Mouse (Mus musculus) heart, embryonic 16.5 days (tissue): ENCODE results near the gene 4632433K11Rik. TPM values are rescaled to one million over a fixed set of nuclear protein-coding genes. Genes with fewer than 3 reads are reported as not detected.
A peak's percentile ranks its signal among the peaks of the same experiment; 100 is the strongest.

ENCODE experiments used
- ATAC-seq: fragments of 200-750 bp; cut with Nextera tagmentation; replicated peaks from 2 replicates; pipeline ENCODE4 v1.8.0; 2017; ENCODE audit warnings: moderate number of reproducible peaks; ENCODE audit not compliant: insufficient read depth, low FRiP score; ENCODE audit errors: extremely low read depth
- H3K27ac ChIP-seq: fragments of 300-500 bp; sonication (generic); 2 replicates; pipeline ENCODE4 v1.5.1; 2014; ENCODE audit warnings: mild to moderate bottlenecking, low read length, control low read depth, moderate library complexity
- H3K27me3 ChIP-seq: fragments of 300-500 bp; sonication (generic); 2 replicates; pipeline ENCODE4 v1.6.1; 2014; ENCODE audit warnings: low read length, mixed read lengths; ENCODE audit not compliant: control insufficient read depth, insufficient read depth
- H3K36me3 ChIP-seq: fragments of 300-500 bp; sonication (generic); 2 replicates; pipeline ENCODE4 v1.6.1; 2014; ENCODE audit not compliant: control insufficient read depth, insufficient read depth
- H3K4me1 ChIP-seq: fragments of 300-500 bp; sonication (generic); 2 replicates; pipeline ENCODE4 v1.6.1; 2014; ENCODE audit warnings: low read length, mixed read lengths; ENCODE audit not compliant: control insufficient read depth, insufficient read depth
- H3K4me2 ChIP-seq: fragments of 300-500 bp; sonication (generic); 2 replicates; pipeline ENCODE4 v1.6.1; 2014; ENCODE audit warnings: low read depth, mild to moderate bottlenecking, control low read depth, low read length
- H3K4me3 ChIP-seq: fragments of 300-500 bp; sonication (generic); 2 replicates; pipeline ENCODE4 v1.5.1; 2014; ENCODE audit warnings: mild to moderate bottlenecking, control low read depth, low read length
- H3K9ac ChIP-seq: fragments of 300-500 bp; sonication (generic); 2 replicates; pipeline ENCODE4 v1.6.1; 2014; ENCODE audit warnings: low read length, control low read depth
- H3K9me3 ChIP-seq: fragments of 300-500 bp; sonication (generic); replicated peaks from 2 replicates; pipeline ENCODE4 v1.6.1; 2016; ENCODE audit warnings: low read length; ENCODE audit not compliant: control insufficient read depth
- WGBS: fragments of 180-500 bp; shearing (Covaris S2); extraction: QIAGEN DNeasy Blood & Tissue Kit; methylation state at CpG from one replicate; pipeline ENCODE4 v1.1.7; 2014; 5-methylcytosine and 5-hydroxymethylcytosine counted together
- polyA plus RNA-seq: library from polyadenylated mRNA; unstranded; fragments of >200 nt; fragmentation: Nextera tagmentation; extraction: Ambion mirVana; gene quantifications from 2 replicates; pipeline ENCODE4 v1.2.1, GENCODE M21; 2015

The 4632433K11Rik gene
- polyA plus RNA-seq: not detected in 2 replicates

- peaks cover 70% of the 10 kb centered on the region for H3K36me3 ChIP-seq
- peaks cover 9% of the 10 kb centered on the region for H3K4me1 ChIP-seq
- peaks cover 33% of the 10 kb centered on the region for H3K9me3 ChIP-seq
- H3K4me3 ChIP-seq: no peak within 1 kb of the TSS
- no peak for ATAC-seq
- H3K4me2 ChIP-seq: no peak within 1 kb of the TSS
- no peak within 1 kb of the TSS for H3K9ac ChIP-seq
- 84% methylated on average over 3 of the region's 3 CpGs for WGBS
- H3K27me3 ChIP-seq: no peaks in the 10 kb centered on the region
- no peak within 1 kb of the TSS for H3K27ac ChIP-seq
Observed at GRCm38 (mm10) chr7:5033818-5034217, at the start of gene 4632433K11Rik. TSS of gene 4632433K11Rik (plus strand) at chr7:5034118.

- no peak overlapping the region for H3K9ac ChIP-seq
- H3K27me3 ChIP-seq: no peaks in the 10 kb centered on the region; the same call in 1 of the 2 replicates
- no peaks in the 10 kb centered on the region for H3K4me1 ChIP-seq
- no peak overlapping the region for H3K4me3 ChIP-seq
- H3K27ac ChIP-seq: no peak overlapping the region
- peaks cover 14% of the 10 kb centered on the region for H3K36me3 ChIP-seq
- H3K4me2 ChIP-seq: no peak overlapping the region
- ATAC-seq: no peak
- WGBS: 29% methylated on average over 2 of the region's 2 CpGs
- 0 out of 2 replicates have a peak, but pooled peaks cover 2% of the 10 kb centered on the region for H3K9me3 ChIP-seq
Observed at GRCm38 (mm10) chr7:4988250-4988649, 45.7 kb upstream of the 4632433K11Rik start.

GRCm38 (mm10) chr7:4993347-4993998, 40.4 kb upstream of the 4632433K11Rik start:
- Histone ChIP-seq H3K9ac (0 out of 2 replicates have a peak overlapping the region, but pooled peaks have one; percentile 32), H3K36me3 (peaks cover 18% of the 10 kb centered on the region), H3K4me3 (peak overlapping the region; percentile 1; the same call in 1 of the 2 replicates), H3K4me2 (peak overlapping the region; percentile 39), H3K27me3 (peaks cover 12% of the 10 kb centered on the region), H3K27ac (no peak overlapping the region), H3K9me3 (0 out of 2 replicates have a peak, but pooled peaks cover 5% of the 10 kb centered on the region), H3K4me1 (peaks cover 14% of the 10 kb centered on the region)
- ATAC-seq: no peak
- WGBS: 47% methylated on average over 55 of the region's 55 CpGs

GRCm38 (mm10) chr7:4993999-4994788, 39.7 kb upstream of the 4632433K11Rik start:
- H3K9ac ChIP-seq: 0 out of 2 replicates have a peak overlapping the region, but pooled peaks have one; percentile 32
- peaks cover 18% of the 10 kb centered on the region for H3K36me3 ChIP-seq
- H3K27me3 ChIP-seq: peaks cover 12% of the 10 kb centered on the region
- no peak for ATAC-seq
- peak overlapping the region; percentile 1 for H3K4me3 ChIP-seq
- no peak overlapping the region for H3K27ac ChIP-seq
- peak overlapping the region; percentile 78 for H3K4me2 ChIP-seq
- WGBS: 48% methylated on average over 58 of the region's 59 CpGs
- H3K9me3 ChIP-seq: 0 out of 2 replicates have a peak, but pooled peaks cover 5% of the 10 kb centered on the region
- peaks cover 14% of the 10 kb centered on the region for H3K4me1 ChIP-seq

- H3K36me3 ChIP-seq: peaks cover 18% of the 10 kb centered on the region
- peak; percentile 2; the same call in 1 of the 2 replicates for ATAC-seq
- WGBS: 7% methylated on average over 19 of the region's 19 CpGs
- peak overlapping the region; percentile 78 for H3K4me2 ChIP-seq
- 0 out of 2 replicates have a peak, but pooled peaks cover 5% of the 10 kb centered on the region for H3K9me3 ChIP-seq
- H3K27ac ChIP-seq: peak overlapping the region; percentile 11; the same call in 1 of the 2 replicates
- peaks cover 12% of the 10 kb centered on the region for H3K27me3 ChIP-seq
- H3K4me3 ChIP-seq: peak overlapping the region; percentile 70
- peak overlapping the region; percentile 83 for H3K9ac ChIP-seq
- H3K4me1 ChIP-seq: peaks cover 14% of the 10 kb centered on the region
Observed at GRCm38 (mm10) chr7:4995268-4996002, 38.5 kb upstream of the 4632433K11Rik start.

- WGBS: 5% methylated on average over 17 of the region's 26 CpGs
Observed at GRCm38 (mm10) chr7:4996003-4996895, 37.7 kb upstream of the 4632433K11Rik start, which contains the start of gene Zfp579. TSS of gene Zfp579 (minus strand) at chr7:4996158.

GRCm38 (mm10) chr7:4996934-4997333, 37.0 kb upstream of the 4632433K11Rik start:
- Histone ChIP-seq H3K4me1 (peaks cover 14% of the 10 kb centered on the region), H3K9me3 (0 out of 2 replicates have a peak, but pooled peaks cover 5% of the 10 kb centered on the region), H3K27ac (peak overlapping the region; percentile 74), H3K4me3 (peak overlapping the region; percentile 70; the same call in 1 of the 2 replicates), H3K36me3 (peaks cover 14% of the 10 kb centered on the region), H3K4me2 (peak overlapping the region; percentile 78), H3K27me3 (peaks cover 12% of the 10 kb centered on the region), H3K9ac (no peak overlapping the region)
- no peak for ATAC-seq
- 41% methylated on average over 6 of the region's 8 CpGs for WGBS

More at GRCm38 (mm10) chr7:4996003-4996895, 37.7 kb upstream of the 4632433K11Rik start, which contains the start of gene Zfp579:
- H3K9ac ChIP-seq: peak within 1 kb of the TSS; percentile 83
- H3K4me3 ChIP-seq: peak within 1 kb of the TSS; percentile 70
- H3K4me2 ChIP-seq: peak within 1 kb of the TSS; percentile 78
- 0 out of 2 replicates have a peak, but pooled peaks cover 5% of the 10 kb centered on the region for H3K9me3 ChIP-seq
- H3K27me3 ChIP-seq: peaks cover 12% of the 10 kb centered on the region
- peaks cover 14% of the 10 kb centered on the region for H3K4me1 ChIP-seq
- peak; percentile 75 for ATAC-seq
- H3K27ac ChIP-seq: peak within 1 kb of the TSS; percentile 74
- peaks cover 18% of the 10 kb centered on the region for H3K36me3 ChIP-seq
